Mouse (Mus musculus) forebrain, embryonic 13.5 days (tissue): ENCODE measurements around the gene Rap1gap2. TPM values are rescaled to one million over a fixed set of nuclear protein-coding genes. Genes with fewer than 3 reads are reported as not detected.

Experiments used
- ATAC-seq: fragments of 200-750 bp; cut with Nextera tagmentation; 2 replicates; pipeline ENCODE4 v1.8.0; 2017
- H3K27ac ChIP-seq: fragments of 300-500 bp; sonication (generic); 2 replicates; pipeline ENCODE4 v1.5.1; 2015; ENCODE audit warnings: inconsistent platforms, mild to moderate bottlenecking, moderate library complexity
- H3K27me3 ChIP-seq: fragments of 300-500 bp; sonication (generic); 2 replicates; pipeline ENCODE4 v1.6.1; 2015; ENCODE audit warnings: mild to moderate bottlenecking, inconsistent platforms
- H3K36me3 ChIP-seq: fragments of 300-500 bp; sonication (generic); 2 replicates; pipeline ENCODE4 v1.6.1; 2015; ENCODE audit warnings: mild to moderate bottlenecking, inconsistent platforms; ENCODE audit not compliant: poor library complexity, severe bottlenecking
- H3K4me1 ChIP-seq: fragments of 300-500 bp; sonication (generic); 2 replicates; pipeline ENCODE4 v1.6.1; 2015; ENCODE audit warnings: inconsistent platforms
- H3K4me2 ChIP-seq: fragments of 300-500 bp; sonication (generic); 2 replicates; pipeline ENCODE4 v1.6.1; 2015; ENCODE audit warnings: inconsistent platforms, mild to moderate bottlenecking, moderate library complexity
- H3K4me3 ChIP-seq: fragments of 300-500 bp; sonication (generic); 2 replicates; pipeline ENCODE4 v1.5.1; 2015; ENCODE audit warnings: mild to moderate bottlenecking, inconsistent platforms
- H3K9ac ChIP-seq: fragments of 300-500 bp; sonication (generic); 2 replicates; pipeline ENCODE4 v1.6.1; 2015; ENCODE audit warnings: mild to moderate bottlenecking, inconsistent platforms
- H3K9me3 ChIP-seq: fragments of 300-500 bp; sonication (generic); replicated peaks from 2 replicates; pipeline ENCODE4 v1.6.1; 2016; ENCODE audit warnings: inconsistent platforms
- WGBS: fragments of 180-500 bp; shearing (Covaris S2); methylation state at CpG from one replicate; pipeline ENCODE4 v1.1.7; 2015; 5-methylcytosine and 5-hydroxymethylcytosine counted together
- polyA plus RNA-seq: library from polyadenylated mRNA; unstranded; fragments of >200 nt; fragmentation: Nextera tagmentation; extraction: Ambion mirVana; gene quantifications from 2 replicates; pipeline ENCODE4 v1.2.1, GENCODE M21; 2015

The Rap1gap2 gene
- polyA plus RNA-seq, 1 experiment from 2014 or later: 4.0 TPM

DNA sequence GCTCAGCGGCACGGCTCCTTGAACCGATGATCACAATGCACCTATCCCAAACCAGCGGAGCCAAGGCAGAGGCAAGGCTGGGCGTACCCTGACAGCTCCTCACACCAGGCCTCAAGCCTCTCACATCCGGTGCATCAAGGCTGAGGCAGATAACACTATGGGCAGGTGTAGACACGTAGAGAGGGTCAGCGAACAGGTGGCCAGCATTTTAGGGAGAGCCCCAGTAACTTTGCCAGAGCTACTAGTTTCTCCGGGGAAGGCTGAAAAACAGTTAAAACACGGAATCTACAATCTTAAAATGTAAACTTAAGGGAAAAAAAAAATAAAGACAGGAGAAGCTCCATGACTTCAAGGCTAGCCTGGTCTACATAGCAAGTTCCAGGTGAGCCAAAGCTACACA lies 98.1 kb downstream of the Rap1gap2 start:
- H3K4me2 ChIP-seq: no peak overlapping the region
- ATAC-seq: no peak
- H3K4me3 ChIP-seq: no peak overlapping the region
- H3K9me3 ChIP-seq: no peaks in the 10 kb centered on the region
- H3K4me1 ChIP-seq: no peaks in the 10 kb centered on the region
- no peak overlapping the region for H3K27ac ChIP-seq
- WGBS: 89% methylated on average over 10 of the region's 10 CpGs
- no peaks in the 10 kb centered on the region for H3K36me3 ChIP-seq
- H3K9ac ChIP-seq: no peak overlapping the region
- no peaks in the 10 kb centered on the region for H3K27me3 ChIP-seq

- no peak overlapping the region for H3K27ac ChIP-seq
- H3K27me3 ChIP-seq: no peaks in the 10 kb centered on the region
- no peak overlapping the region for H3K4me2 ChIP-seq
- no peak overlapping the region for H3K9ac ChIP-seq
- ATAC-seq: no peak
- H3K4me1 ChIP-seq: peaks cover 3% of the 10 kb centered on the region; the same call in 1 of the 2 replicates
- H3K4me3 ChIP-seq: no peak overlapping the region
- no peaks in the 10 kb centered on the region for H3K36me3 ChIP-seq
- no peaks in the 10 kb centered on the region for H3K9me3 ChIP-seq
- 62% methylated on average over 6 of the region's 6 CpGs for WGBS
These were observed 104.4 kb downstream of the Rap1gap2 start for GRCm38 (mm10) chr11:74506275-74506674.

GRCm38 (mm10) chr11:74502485-74502884 lies 108.2 kb downstream of the Rap1gap2 start:
- no peak for ATAC-seq
- Histone ChIP-seq H3K4me1 (peaks cover 3% of the 10 kb centered on the region; the same call in 1 of the 2 replicates), H3K27ac (no peak overlapping the region), H3K36me3 (no peaks in the 10 kb centered on the region), H3K9me3 (no peaks in the 10 kb centered on the region), H3K4me2 (no peak overlapping the region), H3K9ac (no peak overlapping the region), H3K4me3 (no peak overlapping the region), H3K27me3 (no peaks in the 10 kb centered on the region)
- 92% methylated on average over 8 of the region's 8 CpGs for WGBS

- Histone ChIP-seq H3K9me3 (no peaks in the 10 kb centered on the region), H3K4me2 (no peak overlapping the region), H3K27me3 (no peaks in the 10 kb centered on the region), H3K36me3 (no peaks in the 10 kb centered on the region), H3K4me1 (peaks cover 3% of the 10 kb centered on the region; the same call in 1 of the 2 replicates), H3K4me3 (no peak overlapping the region), H3K27ac (no peak overlapping the region), H3K9ac (no peak overlapping the region)
- ATAC-seq: no peak
These were observed 108.7 kb downstream of the Rap1gap2 start for GRCm38 (mm10) chr11:74501989-74502388.

DNA sequence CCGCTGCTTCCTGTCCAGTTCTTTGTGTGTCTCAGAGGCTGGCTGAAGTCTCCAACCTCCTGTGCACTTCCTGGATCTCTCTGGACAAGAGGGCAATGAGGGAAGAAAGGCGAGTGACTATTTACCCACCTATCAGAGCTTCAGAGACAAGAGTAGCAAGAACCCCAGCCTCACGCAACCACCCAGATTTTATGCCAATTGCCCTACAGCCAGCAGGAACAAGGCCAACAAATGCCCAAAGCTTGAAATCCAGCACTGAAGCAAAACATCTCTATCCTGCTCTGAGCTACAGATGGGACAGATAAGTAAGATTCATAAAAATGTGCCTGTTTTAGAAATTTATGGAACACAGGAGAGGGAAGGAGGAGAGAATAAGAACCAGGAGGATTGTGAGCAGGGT lies 109.7 kb downstream of the Rap1gap2 start:
- H3K9me3 ChIP-seq: no peaks in the 10 kb centered on the region
- no peaks in the 10 kb centered on the region for H3K36me3 ChIP-seq
- H3K4me1 ChIP-seq: no peaks in the 10 kb centered on the region; the same call in 1 of the 2 replicates
- H3K27ac ChIP-seq: no peak overlapping the region
- no peak overlapping the region for H3K4me2 ChIP-seq
- whole genome bisulfite sequencing: 93% methylated on average over 3 of the region's 3 CpGs
- no peaks in the 10 kb centered on the region for H3K27me3 ChIP-seq
- H3K4me3 ChIP-seq: no peak overlapping the region
- H3K9ac ChIP-seq: no peak overlapping the region
- no peak for ATAC-seq

GRCm38 (mm10) chr11:74499521-74500099 lies 111.1 kb downstream of the Rap1gap2 start:
- H3K9me3 ChIP-seq: no peaks in the 10 kb centered on the region
- H3K36me3 ChIP-seq: no peaks in the 10 kb centered on the region
- no peaks in the 10 kb centered on the region for H3K27me3 ChIP-seq
- WGBS: 74% methylated on average over 8 of the region's 8 CpGs
- no peak overlapping the region for H3K4me3 ChIP-seq
- no peak for ATAC-seq
- no peak overlapping the region for H3K4me2 ChIP-seq
- H3K4me1 ChIP-seq: no peaks in the 10 kb centered on the region
- no peak overlapping the region for H3K9ac ChIP-seq
- no peak overlapping the region for H3K27ac ChIP-seq

DNA sequence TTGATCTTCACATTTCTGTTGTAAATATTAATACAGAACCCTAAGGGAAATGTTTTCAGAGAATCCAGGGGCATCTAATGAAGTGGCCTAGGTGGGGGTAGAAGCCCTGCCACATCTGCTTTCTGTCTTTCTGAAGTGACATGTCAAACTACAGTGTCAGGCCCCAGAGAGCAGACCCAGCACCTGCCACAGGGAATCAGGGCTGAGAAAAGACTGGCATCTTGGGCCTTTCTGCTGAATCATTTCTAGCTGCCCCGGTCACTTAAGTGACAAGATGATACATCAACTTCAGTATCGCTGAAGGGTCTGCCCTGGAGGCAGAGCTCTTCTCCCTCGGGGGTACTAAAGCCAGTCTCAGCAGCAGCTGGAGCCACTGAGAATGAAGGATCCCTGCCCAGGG lies 111.7 kb downstream of the Rap1gap2 start:
- Histone ChIP-seq H3K9ac (no peak overlapping the region), H3K4me2 (no peak overlapping the region), H3K4me1 (no peaks in the 10 kb centered on the region), H3K9me3 (no peaks in the 10 kb centered on the region), H3K4me3 (no peak overlapping the region), H3K27ac (no peak overlapping the region), H3K36me3 (no peaks in the 10 kb centered on the region), H3K27me3 (no peaks in the 10 kb centered on the region)
- 78% methylated on average over 3 of the region's 3 CpGs for WGBS
- no peak for ATAC-seq

DNA sequence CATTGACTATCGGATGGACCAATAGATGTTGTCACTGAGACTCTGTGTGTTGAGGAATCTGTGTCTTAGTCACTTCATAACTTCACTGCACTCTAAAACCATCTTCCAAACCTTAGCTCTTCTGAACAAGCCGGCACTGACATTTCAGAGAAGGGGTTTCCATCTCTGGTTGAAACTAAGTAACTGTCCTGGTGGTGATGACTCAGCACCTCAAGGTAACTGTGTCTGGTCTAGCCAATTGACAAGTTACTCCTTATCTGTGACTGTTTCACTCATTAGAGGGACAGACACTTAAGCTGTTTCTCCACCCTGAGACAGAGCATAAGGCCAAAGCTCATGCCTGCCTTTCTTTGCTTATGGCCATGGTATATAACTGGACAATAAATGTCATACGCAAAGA lies 114.1 kb downstream of the Rap1gap2 start:
- H3K9ac ChIP-seq: no peak overlapping the region
- no peak for ATAC-seq
- 97% methylated on average over 3 of the region's 3 CpGs for WGBS
- H3K36me3 ChIP-seq: no peaks in the 10 kb centered on the region
- no peak overlapping the region for H3K4me3 ChIP-seq
- no peaks in the 10 kb centered on the region for H3K27me3 ChIP-seq
- no peak overlapping the region for H3K27ac ChIP-seq
- H3K4me2 ChIP-seq: no peak overlapping the region
- H3K4me1 ChIP-seq: no peaks in the 10 kb centered on the region
- H3K9me3 ChIP-seq: no peaks in the 10 kb centered on the region

DNA sequence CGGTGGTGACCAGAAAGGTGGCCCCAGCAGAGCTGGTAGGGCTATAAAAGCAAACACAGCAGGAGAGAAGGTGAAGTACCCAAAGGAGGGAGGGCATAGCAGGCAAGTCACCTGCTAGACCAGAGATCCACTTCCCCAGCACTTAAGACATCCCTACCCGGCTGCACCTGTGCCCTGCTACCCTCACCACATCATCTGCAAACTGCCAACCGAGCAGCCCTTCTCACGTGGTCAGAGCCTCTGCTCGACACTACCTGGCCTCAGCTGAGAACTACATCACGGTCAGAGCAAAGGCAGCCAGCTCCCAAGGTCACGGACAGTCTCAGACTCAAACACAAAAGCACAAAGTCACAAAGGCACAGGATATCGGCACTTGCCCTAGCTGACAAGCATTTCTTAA lies 116.8 kb downstream of the Rap1gap2 start:
- no peaks in the 10 kb centered on the region for H3K9me3 ChIP-seq
- no peak for ATAC-seq
- no peaks in the 10 kb centered on the region for H3K27me3 ChIP-seq
- H3K4me2 ChIP-seq: no peak overlapping the region
- H3K27ac ChIP-seq: no peak overlapping the region
- H3K4me1 ChIP-seq: no peaks in the 10 kb centered on the region
- 81% methylated on average over 8 of the region's 8 CpGs for WGBS
- H3K9ac ChIP-seq: no peak overlapping the region
- no peaks in the 10 kb centered on the region for H3K36me3 ChIP-seq
- H3K4me3 ChIP-seq: no peak overlapping the region

DNA sequence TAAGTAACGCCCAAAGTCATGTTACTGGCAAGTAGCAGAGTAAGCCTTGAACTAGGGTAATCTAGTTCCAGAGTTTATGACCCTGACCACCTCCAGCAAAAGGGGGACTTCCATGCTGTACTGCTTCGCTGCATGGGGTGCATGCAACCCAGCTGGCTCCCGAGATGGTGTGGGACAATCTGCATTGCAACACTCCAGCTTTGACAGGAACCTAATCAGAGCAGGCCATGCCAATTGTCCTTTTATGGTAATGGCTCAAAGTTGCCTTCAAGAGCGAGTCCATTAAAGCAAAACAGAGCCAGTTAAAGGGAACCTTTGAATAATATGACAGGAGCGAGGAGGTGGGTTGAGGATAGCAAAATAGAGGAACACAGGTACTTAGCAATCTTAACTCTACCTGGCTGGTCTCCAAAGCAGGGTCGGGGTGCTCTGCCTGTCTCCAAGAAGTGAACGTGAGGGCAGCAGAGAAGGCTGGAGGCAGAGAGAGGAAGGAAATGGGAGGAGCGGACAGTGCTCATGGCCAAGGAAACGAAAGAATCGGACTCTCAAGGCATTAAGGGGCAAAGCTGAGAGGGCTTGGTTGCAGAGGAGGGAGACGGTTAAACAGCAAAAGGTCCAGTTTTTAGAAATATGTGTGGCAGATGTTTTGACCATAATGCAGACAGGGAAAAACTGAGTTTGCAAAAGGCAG lies 117.4 kb downstream of the Rap1gap2 start:
- ATAC-seq: no peak
- no peak overlapping the region for H3K4me3 ChIP-seq
- no peak overlapping the region for H3K9ac ChIP-seq
- no peaks in the 10 kb centered on the region for H3K9me3 ChIP-seq
- WGBS: 85% methylated on average over 11 of the region's 11 CpGs
- no peaks in the 10 kb centered on the region for H3K36me3 ChIP-seq
- no peak overlapping the region for H3K4me2 ChIP-seq
- H3K27ac ChIP-seq: no peak overlapping the region
- H3K4me1 ChIP-seq: no peaks in the 10 kb centered on the region
- H3K27me3 ChIP-seq: no peaks in the 10 kb centered on the region

DNA sequence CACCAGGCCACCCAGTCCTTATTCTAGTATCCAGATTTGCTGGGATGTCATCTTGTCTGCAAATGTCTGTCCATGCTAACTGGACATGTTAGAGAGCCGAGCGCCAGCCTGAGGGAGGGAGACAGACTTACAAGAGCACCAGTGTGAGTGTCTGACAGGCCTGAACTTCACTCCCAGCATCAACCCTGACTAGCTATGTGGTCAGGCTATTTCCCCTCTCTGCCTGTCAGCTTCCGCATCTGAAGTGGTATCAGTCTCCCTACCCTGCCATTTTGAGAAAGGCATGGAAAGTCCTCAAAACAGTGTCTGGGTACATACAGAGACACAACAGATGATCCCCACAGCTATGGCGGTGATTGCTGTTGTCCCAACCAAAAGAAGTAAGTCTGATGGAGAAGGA lies 119.6 kb downstream of the Rap1gap2 start:
- no peak overlapping the region for H3K4me2 ChIP-seq
- no peak overlapping the region for H3K4me3 ChIP-seq
- WGBS: 96% methylated on average over 4 of the region's 4 CpGs
- no peaks in the 10 kb centered on the region for H3K9me3 ChIP-seq
- H3K36me3 ChIP-seq: no peaks in the 10 kb centered on the region
- no peak overlapping the region for H3K9ac ChIP-seq
- H3K27me3 ChIP-seq: no peaks in the 10 kb centered on the region
- no peaks in the 10 kb centered on the region for H3K4me1 ChIP-seq
- ATAC-seq: no peak
- no peak overlapping the region for H3K27ac ChIP-seq

GRCm38 (mm10) chr11:74489239-74489638 lies 121.5 kb downstream of the Rap1gap2 start:
- no peak for ATAC-seq
- Histone ChIP-seq H3K9me3 (no peaks in the 10 kb centered on the region), H3K36me3 (no peaks in the 10 kb centered on the region), H3K27ac (no peak overlapping the region), H3K9ac (no peak overlapping the region), H3K27me3 (no peaks in the 10 kb centered on the region), H3K4me3 (no peak overlapping the region), H3K4me1 (no peaks in the 10 kb centered on the region), H3K4me2 (no peak overlapping the region)
- WGBS: 81% methylated on average over 5 of the region's 5 CpGs

DNA sequence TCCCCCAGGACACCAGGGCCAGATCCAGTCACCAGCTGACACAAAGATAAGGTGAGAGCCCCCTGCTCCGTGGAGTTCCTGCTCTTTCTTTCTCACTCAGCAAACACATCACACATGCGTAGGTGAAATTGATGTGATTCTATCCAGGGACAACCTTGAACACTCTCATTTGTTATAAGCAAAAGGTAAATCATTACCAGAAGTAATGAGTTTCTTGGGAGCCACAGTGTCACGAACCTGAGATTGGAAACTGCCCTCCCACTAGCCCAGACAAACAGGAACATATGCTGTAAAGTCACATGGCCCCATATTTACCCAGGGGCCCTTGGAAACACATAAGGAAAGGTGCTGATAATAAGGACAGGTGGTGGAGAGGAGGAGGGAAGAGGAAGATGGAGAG lies 122.8 kb downstream of the Rap1gap2 start:
- 84% methylated on average over 3 of the region's 3 CpGs for WGBS
- Histone ChIP-seq H3K9me3 (no peaks in the 10 kb centered on the region), H3K9ac (no peak overlapping the region), H3K4me3 (no peak overlapping the region), H3K4me2 (no peak overlapping the region), H3K27ac (no peak overlapping the region), H3K27me3 (no peaks in the 10 kb centered on the region), H3K4me1 (no peaks in the 10 kb centered on the region), H3K36me3 (no peaks in the 10 kb centered on the region)
- no peak for ATAC-seq
